Mouse (Mus musculus): ENCODE data around the gene Abhd17b.
"Not testable (repeated sequence)": the region's sequence is repeated elsewhere in the genome, so short reads cannot be mapped to it uniquely, and the experiment has no call there.

Abhd17b gene

GRCm38 (mm10) chr19:21653172-21653981 is at the start of gene Abhd17b:
Abhd17b (plus strand) TSS chr19:21653185.
- peak; percentile 20 to 23 for DNase-seq (ENCODE audit: low spot score in 2 of 2)

GRCm38 (mm10) chr19:21603836-21604235 is 49.1 kb upstream of the Abhd17b start:
- DNase-seq (ENCODE audit: low spot score in 2 of 2): no peak

- no peak for DNase-seq (ENCODE audit: low spot score in 2 of 2)
These were observed 47.7 kb upstream of the Abhd17b start for GRCm38 (mm10) chr19:21605294-21605693.

GRCm38 (mm10) chr19:21610240-21610639 is 42.7 kb upstream of the Abhd17b start:
- DNase-seq (ENCODE audit: low spot score in 2 of 2): no peak

GRCm38 (mm10) chr19:21611297-21611696 is 41.7 kb upstream of the Abhd17b start:
- no peak for DNase-seq (ENCODE audit: low spot score in 2 of 2)

GRCm38 (mm10) chr19:21611725-21612575 is 41.0 kb upstream of the Abhd17b start:
- no peak for DNase-seq (ENCODE audit: low spot score in 2 of 2)

- no peak for DNase-seq (ENCODE audit: low spot score in 2 of 2)
These were observed 37.2 kb upstream of the Abhd17b start for GRCm38 (mm10) chr19:21615801-21616200.

GRCm38 (mm10) chr19:21623410-21624147 is 29.4 kb upstream of the Abhd17b start:
- no peak for DNase-seq (ENCODE audit: low spot score in 2 of 2)

GRCm38 (mm10) chr19:21624148-21624535 is 28.8 kb upstream of the Abhd17b start:
- no peak for DNase-seq (ENCODE audit: low spot score in 2 of 2)

- no peak for DNase-seq (ENCODE audit: low spot score in 2 of 2)
These were observed 26.6 kb upstream of the Abhd17b start for GRCm38 (mm10) chr19:21626271-21626988.

- not testable (repeated sequence) for DNase-seq (ENCODE audit: low spot score in 2 of 2)
These were observed 24.5 kb upstream of the Abhd17b start for GRCm38 (mm10) chr19:21628440-21628839.

- no peak for DNase-seq (ENCODE audit: low spot score in 2 of 2)
These were observed 24.0 kb upstream of the Abhd17b start for GRCm38 (mm10) chr19:21629030-21629429.

- DNase-seq (ENCODE audit: low spot score in 2 of 2): no peak
These were observed 23.5 kb upstream of the Abhd17b start for GRCm38 (mm10) chr19:21629501-21629900.

GRCm38 (mm10) chr19:21630656-21631331 is 22.2 kb upstream of the Abhd17b start:
- no peak for DNase-seq (ENCODE audit: low spot score in 2 of 2)

GRCm38 (mm10) chr19:21635406-21635805 is 17.6 kb upstream of the Abhd17b start:
- DNase-seq (ENCODE audit: low spot score in 2 of 2): no peak

- no peak for DNase-seq (ENCODE audit: low spot score in 2 of 2)
These were observed 16.1 kb upstream of the Abhd17b start for GRCm38 (mm10) chr19:21636907-21637306.

GRCm38 (mm10) chr19:21637672-21638071 is 15.3 kb upstream of the Abhd17b start:
- no peak for DNase-seq (ENCODE audit: low spot score in 2 of 2)

GRCm38 (mm10) chr19:21643935-21644334 is 9.1 kb upstream of the Abhd17b start:
- no peak for DNase-seq (ENCODE audit: low spot score in 2 of 2)

GRCm38 (mm10) chr19:21645301-21645700 is 7.7 kb upstream of the Abhd17b start:
- DNase-seq (ENCODE audit: low spot score in 2 of 2): no peak

- no peak for DNase-seq (ENCODE audit: low spot score in 2 of 2)
These were observed 6.8 kb upstream of the Abhd17b start for GRCm38 (mm10) chr19:21646142-21646541.

GRCm38 (mm10) chr19:21651664-21652063 is 1.3 kb upstream of the Abhd17b start:
- no peak for DNase-seq (ENCODE audit: low spot score in 2 of 2)

All from frontal cortex, postnatal 14 days (tissue).